Mouse (Mus musculus): ENCODE results near the gene Tmprss4.

Gene Tmprss4

DNA sequence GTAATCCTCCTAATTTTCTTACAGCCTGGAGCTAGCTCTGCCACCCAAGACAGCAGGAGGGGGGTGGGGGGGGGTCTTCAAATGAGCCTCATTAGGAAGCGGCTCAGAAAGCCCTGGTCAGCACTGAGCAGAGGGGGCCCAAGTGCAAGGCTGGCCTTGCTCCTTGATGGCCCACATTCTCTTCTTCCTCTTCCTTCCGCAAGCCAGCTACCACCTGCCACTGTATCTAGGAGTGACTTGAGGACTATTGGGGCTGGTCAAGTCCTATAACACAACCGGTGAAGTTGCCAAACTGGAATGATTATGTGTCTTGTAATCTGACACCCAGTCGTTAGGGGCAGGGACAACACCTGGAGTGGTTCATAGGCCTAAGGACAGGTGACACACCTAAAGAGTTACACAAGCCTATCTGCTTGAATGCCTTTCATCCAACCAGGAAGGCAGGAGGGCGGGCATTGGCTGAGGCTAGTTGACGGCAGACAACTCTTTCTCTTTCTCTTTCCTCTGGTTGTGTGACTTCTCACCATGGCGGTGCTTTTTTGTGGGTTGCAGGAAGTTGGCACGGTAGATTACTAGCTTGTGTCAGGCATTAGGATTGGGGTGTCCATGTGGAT, at the start of gene Tmprss4:
Tmprss4 (minus strand) TSS at position 296 of the 614 bp plus-strand sequence.
- no peak for DNase-seq

DNA sequence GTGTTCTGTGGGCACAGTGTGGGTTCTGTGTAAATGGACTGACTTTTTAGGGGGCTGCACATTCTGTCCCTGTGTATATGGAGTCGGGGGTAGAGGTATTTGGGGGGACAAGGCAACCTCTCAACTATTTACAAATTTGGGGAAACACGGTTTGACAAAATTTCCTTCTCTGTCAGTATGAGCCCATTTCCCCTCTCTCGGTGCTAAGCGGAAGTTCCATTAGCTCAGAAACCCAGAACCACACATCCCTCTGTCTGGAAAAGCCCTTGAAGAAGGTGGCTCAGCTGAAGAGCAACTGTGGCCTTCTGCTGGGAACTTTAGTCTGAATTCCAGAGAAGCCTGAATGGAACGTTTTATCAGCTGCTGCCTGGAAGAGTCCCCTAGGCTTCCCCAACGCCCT, 48.5 kb upstream of the Tmprss4 start:
- no peak for DNase-seq

GRCm38 (mm10) chr9:45251990-45252389, 48.1 kb upstream of the Tmprss4 start:
- DNase-seq = no peak

DNA sequence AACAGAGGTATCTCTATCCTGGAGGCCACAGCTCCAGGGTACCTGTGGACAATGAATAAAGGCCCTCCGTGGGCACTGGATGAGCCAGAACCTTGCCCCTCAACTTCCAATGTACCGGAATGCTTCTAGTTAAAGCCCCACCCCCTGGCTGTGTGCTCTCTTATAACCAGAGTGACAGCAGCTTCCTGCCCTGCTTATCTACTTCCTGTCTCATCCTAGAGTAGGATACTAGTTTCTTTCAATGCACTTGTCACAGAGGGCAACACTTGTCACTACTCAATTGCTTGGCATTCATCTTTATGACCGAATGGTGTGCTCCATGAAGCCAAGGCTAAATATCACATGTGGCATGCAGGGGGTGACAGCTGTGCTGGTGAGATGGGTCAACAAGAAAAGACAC, 47.4 kb upstream of the Tmprss4 start:
- DNase-seq = no peak

DNA sequence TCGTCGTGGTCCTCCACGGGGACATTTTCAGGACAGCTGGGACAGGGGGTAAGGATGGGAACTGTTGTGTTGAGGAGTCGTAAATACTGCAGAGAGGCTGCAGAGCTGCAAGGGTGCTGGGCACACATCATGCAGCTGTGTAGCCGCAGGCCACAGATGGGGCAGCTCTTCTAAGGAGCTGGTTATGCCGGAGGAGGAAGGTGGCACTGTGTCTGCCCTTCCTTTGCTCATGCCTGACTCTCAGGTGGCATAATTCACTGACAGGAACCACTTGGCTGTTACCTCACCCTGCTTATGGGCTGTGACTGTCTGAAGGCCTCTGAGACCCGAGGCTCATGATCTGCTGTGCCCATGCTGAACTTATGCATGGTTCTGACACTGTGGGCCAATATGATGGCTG, 46.4 kb upstream of the Tmprss4 start:
- DNase-seq = no peak

GRCm38 (mm10) chr9:45247536-45247935, 43.6 kb upstream of the Tmprss4 start:
- DNase-seq = no peak

DNA sequence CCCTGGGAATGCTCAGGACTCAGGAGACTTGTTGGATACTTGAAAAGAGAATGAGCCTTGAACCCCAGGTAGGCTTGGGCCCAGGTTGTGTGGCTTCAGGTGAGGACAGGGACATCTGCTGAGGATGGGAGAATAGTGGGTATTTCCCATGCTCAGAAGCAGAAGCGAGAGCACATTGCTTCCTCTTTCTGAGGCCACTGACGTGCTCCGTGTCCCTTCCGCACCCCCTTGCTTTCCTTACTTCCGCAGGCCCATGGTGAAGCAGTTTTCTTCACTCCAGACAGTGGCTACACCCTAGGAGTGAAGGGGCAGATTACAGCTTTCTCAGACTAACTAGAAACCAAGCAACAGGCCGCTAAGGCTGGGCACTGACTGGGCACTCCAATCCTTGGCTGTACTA, 42.2 kb upstream of the Tmprss4 start:
- DNase-seq = no peak

GRCm38 (mm10) chr9:45245432-45245831, 41.5 kb upstream of the Tmprss4 start:
- DNase-seq = no peak

DNA sequence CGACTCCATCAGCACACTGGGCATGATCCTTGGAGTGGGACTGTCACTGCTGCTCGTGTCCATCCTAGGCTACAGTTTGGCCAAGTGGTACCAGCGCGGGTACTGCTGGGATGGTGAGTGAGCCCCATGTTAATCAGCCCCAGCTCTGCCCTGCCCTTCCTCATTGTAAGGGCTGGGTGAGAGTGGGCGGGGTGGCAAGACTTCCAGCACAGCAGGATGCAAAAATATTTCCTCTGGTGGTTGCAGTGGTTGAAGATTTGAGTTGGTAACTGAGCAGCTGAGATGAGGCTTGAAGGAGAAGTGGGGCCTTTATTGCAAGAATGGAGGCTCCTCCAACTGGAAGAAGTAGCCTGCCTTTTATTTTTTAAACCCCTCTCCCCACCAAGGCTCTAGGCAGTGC, 37.5 kb upstream of the Tmprss4 start:
- DNase-seq = no peak

DNA sequence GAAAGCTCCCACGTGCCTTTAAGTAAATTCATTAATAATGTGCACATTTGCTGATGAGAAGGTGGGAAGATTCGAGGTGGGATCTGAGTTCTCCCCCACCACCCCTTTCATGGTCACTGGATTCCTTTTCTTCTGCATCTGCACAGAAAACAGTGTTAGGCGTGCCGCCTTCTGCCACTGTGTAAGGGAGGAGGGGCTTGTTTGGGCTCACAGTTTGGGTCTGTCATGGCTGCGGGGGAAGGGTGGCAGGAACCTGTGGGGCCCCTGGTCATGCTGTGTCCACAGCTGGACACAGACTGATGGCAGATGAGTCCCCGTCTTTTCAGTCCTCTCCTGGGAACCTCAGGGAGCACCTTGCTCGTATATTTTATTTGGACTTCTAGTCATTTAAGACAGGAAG, 32.9 kb upstream of the Tmprss4 start:
- DNase-seq = no peak

GRCm38 (mm10) chr9:45235668-45236227, 31.9 kb upstream of the Tmprss4 start:
- DNase-seq = no peak

- DNase-seq = no peak
Measured at GRCm38 (mm10) chr9:45229359-45229758, 25.5 kb upstream of the Tmprss4 start.

DNA sequence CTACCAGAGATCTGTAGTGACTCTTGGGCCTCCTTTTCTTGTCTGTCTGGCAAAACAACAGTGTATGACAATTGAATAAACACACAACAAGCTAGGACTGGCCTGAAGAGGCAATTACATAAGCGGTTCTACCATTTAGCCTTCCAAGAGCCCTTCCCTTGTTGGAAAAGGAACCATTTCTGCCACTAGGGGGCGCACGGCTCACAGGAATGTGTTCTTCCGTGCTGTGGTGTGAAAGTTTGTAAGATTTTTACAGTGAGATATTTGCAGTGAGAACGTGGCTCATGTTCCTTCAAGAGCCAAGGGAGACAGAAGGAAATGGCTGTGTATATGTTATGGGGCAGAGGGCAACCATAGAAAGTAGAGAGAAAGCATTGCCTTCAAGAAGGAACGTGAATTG, 17.7 kb upstream of the Tmprss4 start:
- peak; percentile 90 for DNase-seq

- no peak for DNase-seq
Measured at GRCm38 (mm10) chr9:45219644-45220043, 15.8 kb upstream of the Tmprss4 start.

DNA sequence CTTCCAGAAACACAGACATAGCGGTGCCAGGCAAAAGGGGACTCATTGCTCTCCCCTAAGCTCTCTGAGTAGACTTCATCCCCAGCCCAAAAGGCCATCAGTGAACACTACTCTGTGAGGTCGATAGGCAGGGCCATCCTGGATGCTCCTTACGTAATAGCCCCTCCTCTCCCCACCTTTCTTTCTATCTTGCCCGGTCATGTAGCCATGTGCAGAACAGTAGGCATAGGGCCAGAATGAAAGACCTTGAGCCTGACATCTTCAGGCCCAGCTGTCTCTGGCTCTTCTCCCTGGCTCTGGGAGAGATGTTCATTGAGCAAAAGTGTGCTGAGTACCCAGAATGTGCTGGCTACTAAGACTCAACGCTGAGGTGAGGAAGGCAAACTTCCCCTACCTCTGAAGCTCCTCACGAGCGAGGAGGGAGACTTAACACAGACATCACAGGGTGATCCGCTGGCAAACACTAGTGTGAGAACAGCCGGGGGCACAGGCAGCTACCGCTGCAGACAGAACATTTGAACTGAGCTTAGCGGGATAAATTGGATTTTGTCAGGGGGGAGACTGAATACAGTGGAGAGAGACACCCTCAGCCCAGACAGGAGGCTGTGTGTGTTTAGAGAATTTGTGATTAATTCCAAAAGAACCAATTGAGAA, 11.8 kb upstream of the Tmprss4 start:
- no peak for DNase-seq

DNA sequence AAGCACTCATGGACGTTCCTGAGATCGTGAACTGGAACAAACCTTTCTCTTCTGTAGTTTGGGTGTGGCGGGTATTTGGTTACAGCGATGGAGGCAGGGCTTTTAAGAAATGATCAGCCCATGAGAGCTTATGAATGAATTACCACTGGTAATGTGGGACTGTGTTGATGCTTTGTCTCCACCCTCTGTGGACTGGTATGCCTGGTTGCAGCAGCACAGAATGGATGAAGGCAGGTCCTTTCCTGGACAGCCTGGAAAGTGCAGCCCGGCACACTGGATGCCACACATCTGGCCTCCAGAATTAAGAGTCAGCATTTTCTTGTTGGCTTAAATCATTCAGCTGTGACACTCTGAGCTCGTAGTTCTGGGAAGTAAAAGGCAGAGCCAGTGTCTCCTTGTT, 8.1 kb upstream of the Tmprss4 start:
- DNase-seq = no peak

DNA sequence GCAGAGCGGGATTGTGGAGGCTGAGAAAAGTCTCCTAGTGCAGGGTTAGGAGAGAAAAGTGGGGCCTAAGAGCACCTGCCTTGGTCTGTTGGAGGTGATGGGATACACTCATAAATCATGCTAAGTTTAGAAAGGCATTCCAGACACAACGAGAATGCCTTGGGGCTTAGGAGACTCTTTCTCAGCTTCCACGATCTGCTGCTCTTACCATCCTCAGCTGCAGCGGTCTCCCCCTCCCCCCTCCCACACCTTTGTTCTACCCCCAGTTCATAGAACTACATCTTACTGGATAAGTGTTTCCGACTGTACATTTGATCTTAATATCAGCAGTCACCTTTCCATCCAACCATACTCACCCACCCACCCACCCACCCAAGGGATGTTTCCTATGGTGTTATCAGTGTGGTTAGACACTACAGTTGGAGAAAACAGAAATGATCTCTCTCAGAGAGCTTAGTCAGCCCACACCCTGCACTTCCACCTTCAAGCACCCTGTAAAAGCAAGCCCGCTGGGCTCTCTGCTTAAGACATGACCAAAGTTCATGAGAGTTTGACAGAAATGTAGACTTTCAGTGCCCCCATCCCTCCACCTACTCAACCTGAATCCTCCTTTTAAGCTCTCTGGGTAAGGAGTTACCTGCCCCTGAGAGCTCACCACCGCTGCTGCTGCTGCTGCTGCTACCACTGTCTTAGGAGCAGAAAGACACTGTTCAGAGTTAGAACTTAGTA, 3.3 kb upstream of the Tmprss4 start:
- no peak for DNase-seq

DNA sequence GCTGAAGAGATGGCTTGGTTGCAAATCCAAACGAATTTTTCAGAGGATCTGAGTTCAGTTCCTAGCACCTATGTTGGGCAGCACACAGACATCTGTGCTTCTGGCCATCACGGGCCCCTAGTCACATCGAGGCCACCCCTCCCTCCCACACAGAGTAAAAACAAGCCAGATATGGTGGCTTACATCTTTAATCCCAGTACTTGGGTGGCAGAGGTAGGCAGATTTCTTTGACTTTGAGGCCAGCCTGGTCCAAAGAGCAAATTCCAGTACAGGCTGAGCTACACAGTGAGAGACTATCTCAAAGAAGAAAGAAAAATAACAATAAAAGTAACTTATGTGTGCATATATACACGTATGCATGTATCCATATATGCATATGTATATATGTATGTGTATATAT, 2.2 kb upstream of the Tmprss4 start:
- no peak for DNase-seq

DNA sequence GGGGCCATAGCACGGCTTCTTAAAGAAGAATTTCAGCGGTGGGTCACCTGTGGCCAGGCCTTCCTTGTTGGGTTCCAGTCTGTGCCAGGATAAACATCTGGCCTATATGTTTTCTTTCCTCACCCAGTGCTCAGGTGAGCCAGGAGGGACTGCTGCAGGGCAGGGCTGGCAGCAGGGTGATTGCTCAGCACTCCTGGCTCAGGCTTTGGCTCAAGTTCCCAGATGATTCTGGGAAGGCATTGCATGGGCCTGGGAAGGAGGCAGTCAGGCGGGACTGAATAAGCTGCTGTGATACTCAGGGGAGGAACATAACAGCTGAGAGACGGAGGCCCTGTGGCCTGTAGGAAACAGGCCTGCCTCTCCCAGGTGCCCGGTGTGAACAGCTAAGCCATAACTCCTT, 1.3 kb upstream of the Tmprss4 start:
- no peak for DNase-seq

- DNase-seq = no peak
Measured at GRCm38 (mm10) chr9:45202021-45202798, 1.7 kb downstream of the Tmprss4 start.

GRCm38 (mm10) chr9:45201319-45201947, 2.5 kb downstream of the Tmprss4 start:
- DNase-seq = no peak

GRCm38 (mm10) chr9:45197549-45197948, 6.3 kb downstream of the Tmprss4 start:
- DNase-seq = no peak
